Mouse (Mus musculus): ENCODE measurements around the gene Olfr1126. TPM values are rescaled to one million over a fixed set of nuclear protein-coding genes. Genes with fewer than 3 reads are reported as not detected.
"Not testable (repeated sequence)": the region's sequence is repeated elsewhere in the genome, so short reads cannot be mapped to it uniquely, and the experiment has no call there.

The Olfr1126 gene
- not detected in 2 replicates for polyA plus RNA-seq (2016; fragmentation: Nextera tagmentation; extraction: Ambion mirVana)

DNA sequence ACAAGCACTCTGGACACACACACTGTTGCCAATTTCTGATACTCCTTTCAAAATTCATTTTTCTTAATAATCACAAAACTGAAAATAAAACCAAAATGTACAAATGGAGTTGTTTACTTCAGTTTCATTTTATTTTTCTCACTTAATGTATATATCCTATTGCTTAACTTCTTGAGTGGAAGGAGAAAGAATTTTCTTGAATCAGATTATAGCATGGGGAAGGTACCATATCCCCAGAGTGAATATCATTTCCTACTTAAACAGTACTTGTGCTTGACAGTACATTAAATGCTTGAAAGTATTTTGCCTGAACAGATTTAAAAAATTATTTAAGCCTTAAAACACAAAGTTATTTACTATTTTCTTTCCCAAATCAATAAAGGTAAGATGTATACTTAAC lies at the start of gene Olfr1126:
Gene Olfr1126, plus strand, starts transcription at position 301 of the 400 bp plus-strand sequence.
- H3K9ac ChIP-seq, result no peak within 1 kb of the TSS
- no peak for ATAC-seq
- H3K4me1 ChIP-seq, result no peaks in the 10 kb centered on the region
- no peaks in the 10 kb centered on the region for H3K36me3 ChIP-seq
- H3K4me2 ChIP-seq, result no peak within 1 kb of the TSS
- no peak within 1 kb of the TSS for H3K27ac ChIP-seq
- no peaks in the 10 kb centered on the region for H3K27me3 ChIP-seq (replicated peaks)
- H3K4me3 ChIP-seq, result no peak within 1 kb of the TSS
- no peaks in the 10 kb centered on the region for H3K9me3 ChIP-seq (replicated peaks)

- Histone ChIP-seq H3K9ac (no peak within 1 kb of the TSS), H3K4me1 (no peaks in the 10 kb centered on the region), H3K36me3 (no peaks in the 10 kb centered on the region), H3K27ac (no peak within 1 kb of the TSS), H3K9me3 (replicated peaks) (no peaks in the 10 kb centered on the region), H3K27me3 (replicated peaks) (no peaks in the 10 kb centered on the region), H3K4me2 (no peak within 1 kb of the TSS), H3K4me3 (no peak within 1 kb of the TSS)
- ATAC-seq, result no peak
- 69% methylated on average over 1 of the region's 1 CpGs for WGBS (ENCODE audit: insufficient replicate concordance)
These were observed 37.4 kb upstream of the Olfr1126 start, which contains the start of gene Olfr1123 for GRCm38 (mm10) chr2:87416335-87416734. Gene Olfr1123, plus strand, starts transcription at chr2:87416635.

- Histone ChIP-seq H3K4me1 (no peaks in the 10 kb centered on the region), H3K27ac (no peak within 1 kb of the TSS), H3K9ac (no peak within 1 kb of the TSS), H3K4me2 (no peak within 1 kb of the TSS), H3K4me3 (no peak within 1 kb of the TSS), H3K27me3 (replicated peaks) (no peaks in the 10 kb centered on the region), H3K9me3 (replicated peaks) (no peaks in the 10 kb centered on the region), H3K36me3 (no peaks in the 10 kb centered on the region)
- no peak for ATAC-seq
- 79% methylated on average over 1 of the region's 1 CpGs for WGBS (ENCODE audit: insufficient replicate concordance)
These were observed 23.8 kb upstream of the Olfr1126 start, which contains the start of gene Olfr1124 for GRCm38 (mm10) chr2:87429975-87430374. Gene Olfr1124, plus strand, starts transcription at chr2:87430275.

GRCm38 (mm10) chr2:87437731-87438130 lies 16.0 kb upstream of the Olfr1126 start:
- Histone ChIP-seq H3K36me3 (no peaks in the 10 kb centered on the region), H3K4me1 (no peaks in the 10 kb centered on the region), H3K27ac (no peak overlapping the region), H3K9ac (no peak overlapping the region), H3K4me2 (no peak overlapping the region), H3K4me3 (no peak overlapping the region), H3K9me3 (replicated peaks) (0 out of 2 replicates have a peak, but pooled peaks cover 3% of the 10 kb centered on the region), H3K27me3 (replicated peaks) (no peaks in the 10 kb centered on the region)
- WGBS (ENCODE audit: insufficient replicate concordance), result 73% methylated on average over 16 of the region's 16 CpGs
- ATAC-seq, result no peak

DNA sequence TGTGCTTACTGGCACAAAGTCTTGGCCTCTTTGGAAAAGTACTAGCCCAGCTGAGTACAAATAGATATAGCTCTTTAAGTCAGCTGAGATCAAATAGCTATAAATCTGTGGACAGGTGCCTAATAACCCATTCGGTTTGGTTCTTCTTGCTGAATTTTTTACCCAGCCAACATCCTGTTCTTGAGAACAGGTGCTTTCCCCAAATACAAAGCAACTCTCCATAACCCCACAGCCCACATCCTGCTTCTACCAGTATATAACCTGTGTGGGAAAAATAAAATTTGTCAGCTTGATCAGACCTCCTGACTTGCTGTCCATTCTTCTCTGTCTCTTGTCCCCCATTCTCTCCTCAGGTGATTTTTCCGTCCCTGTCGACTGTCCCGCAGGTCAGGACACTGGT lies 8.0 kb downstream of the Olfr1126 start:
- Histone ChIP-seq H3K4me3 (no peak overlapping the region), H3K27me3 (replicated peaks) (no peaks in the 10 kb centered on the region), H3K4me1 (no peaks in the 10 kb centered on the region), H3K4me2 (no peak overlapping the region), H3K9me3 (replicated peaks) (no peaks in the 10 kb centered on the region), H3K27ac (no peak overlapping the region), H3K9ac (no peak overlapping the region), H3K36me3 (no peaks in the 10 kb centered on the region)
- WGBS (ENCODE audit: insufficient replicate concordance), result 73% methylated on average over 4 of the region's 4 CpGs
- no peak for ATAC-seq

- no peak overlapping the region for H3K9ac ChIP-seq
- H3K27me3 ChIP-seq (replicated peaks), result no peaks in the 10 kb centered on the region
- no peak overlapping the region for H3K4me2 ChIP-seq
- H3K27ac ChIP-seq, result no peak overlapping the region
- H3K36me3 ChIP-seq, result no peaks in the 10 kb centered on the region
- no peaks in the 10 kb centered on the region for H3K4me1 ChIP-seq
- H3K4me3 ChIP-seq, result no peak overlapping the region
- no peak for ATAC-seq
- no peaks in the 10 kb centered on the region for H3K9me3 ChIP-seq (replicated peaks)
These were observed 26.4 kb downstream of the Olfr1126 start for GRCm38 (mm10) chr2:87480207-87480606.

DNA sequence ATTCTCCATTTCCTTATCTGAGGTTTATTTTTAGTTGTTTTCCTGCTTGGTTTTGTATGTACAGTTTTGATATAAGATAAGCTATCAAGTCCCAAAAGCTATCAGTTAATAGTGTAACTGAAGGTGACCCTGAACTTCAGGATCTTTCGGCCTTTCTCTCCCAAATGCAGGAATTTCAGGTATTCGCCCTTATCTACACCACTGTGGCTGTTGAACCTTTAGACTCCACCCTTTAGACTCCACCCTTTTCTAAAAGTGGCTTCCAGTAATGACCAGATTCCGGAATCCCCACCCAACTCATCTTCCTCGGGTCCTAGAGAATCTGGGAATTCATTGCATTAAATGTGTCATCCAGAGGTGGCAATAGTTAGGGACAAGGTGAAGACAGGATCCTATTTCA lies 27.4 kb downstream of the Olfr1126 start:
- Histone ChIP-seq H3K4me1 (no peaks in the 10 kb centered on the region), H3K9me3 (replicated peaks) (no peaks in the 10 kb centered on the region), H3K27me3 (replicated peaks) (no peaks in the 10 kb centered on the region), H3K4me3 (no peak overlapping the region), H3K27ac (no peak overlapping the region), H3K4me2 (no peak overlapping the region), H3K36me3 (no peaks in the 10 kb centered on the region), H3K9ac (no peak overlapping the region)
- no peak for ATAC-seq
- 57% methylated on average over 4 of the region's 4 CpGs for WGBS (ENCODE audit: insufficient replicate concordance)

DNA sequence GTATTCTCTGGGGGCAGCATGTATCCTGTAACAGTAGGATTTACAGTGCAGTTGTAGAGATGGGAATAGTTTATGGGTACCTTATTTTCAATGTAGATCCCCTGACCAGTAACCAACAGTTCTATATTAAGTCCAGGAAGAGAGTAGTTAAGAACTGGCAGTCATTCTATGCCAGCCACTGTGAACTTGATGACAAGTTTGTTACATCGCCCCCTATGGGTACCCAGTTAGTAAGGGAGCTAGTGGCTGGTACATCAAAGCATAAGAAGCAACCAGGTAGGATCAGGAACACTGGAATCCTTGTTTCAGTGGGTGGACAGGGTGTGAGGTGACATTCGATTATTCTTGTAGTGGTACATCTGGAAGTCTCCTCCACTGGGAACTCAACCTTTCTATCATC lies 28.5 kb downstream of the Olfr1126 start:
- Histone ChIP-seq H3K4me3 (no peak overlapping the region), H3K36me3 (no peaks in the 10 kb centered on the region), H3K4me1 (no peaks in the 10 kb centered on the region), H3K9ac (no peak overlapping the region), H3K4me2 (no peak overlapping the region), H3K27ac (no peak overlapping the region), H3K27me3 (replicated peaks) (no peaks in the 10 kb centered on the region), H3K9me3 (replicated peaks) (no peaks in the 10 kb centered on the region)
- WGBS (ENCODE audit: insufficient replicate concordance), result 44% methylated on average over 2 of the region's 2 CpGs
- no peak for ATAC-seq

DNA sequence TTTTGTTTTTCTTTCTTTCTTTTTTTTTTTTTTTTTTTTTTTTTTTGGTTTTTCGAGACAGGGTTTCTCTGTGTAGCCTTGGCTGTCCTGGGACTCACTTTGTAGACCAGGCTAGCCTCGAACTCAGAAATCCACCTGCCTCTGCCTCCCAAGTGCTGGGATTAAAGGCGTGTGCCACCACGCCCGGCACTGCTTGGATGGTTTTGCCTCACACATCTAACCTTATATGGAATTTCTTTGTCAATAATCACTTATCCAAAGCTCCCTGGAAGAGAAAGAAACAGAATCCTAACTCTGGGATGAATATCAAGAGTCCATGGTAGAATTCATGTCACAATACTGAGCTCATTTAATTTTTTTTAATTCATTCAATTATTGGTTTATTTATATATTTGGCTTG lies 43.2 kb downstream of the Olfr1126 start, which contains the start of gene Pramel7:
Gene Pramel7, minus strand, starts transcription at position 101 of the 400 bp plus-strand sequence.
- H3K27me3 ChIP-seq (replicated peaks); H3K9me3 ChIP-seq (replicated peaks); H3K4me3 ChIP-seq; H3K4me1 ChIP-seq; H3K4me2 ChIP-seq; H3K9ac ChIP-seq; H3K36me3 ChIP-seq; H3K27ac ChIP-seq; ATAC-seq: not testable (repeated sequence)
- WGBS (ENCODE audit: insufficient replicate concordance), result 74% methylated on average over 4 of the region's 5 CpGs

- H3K27ac ChIP-seq, result no peak within 1 kb of the TSS
- H3K27me3 ChIP-seq (replicated peaks), result no peaks in the 10 kb centered on the region
- 64% methylated on average over 6 of the region's 6 CpGs for WGBS (ENCODE audit: insufficient replicate concordance)
- no peaks in the 10 kb centered on the region for H3K36me3 ChIP-seq
- ATAC-seq, result no peak
- no peaks in the 10 kb centered on the region for H3K4me1 ChIP-seq
- H3K4me3 ChIP-seq, result no peak within 1 kb of the TSS
- no peak within 1 kb of the TSS for H3K9ac ChIP-seq
- no peak within 1 kb of the TSS for H3K4me2 ChIP-seq
- no peaks in the 10 kb centered on the region for H3K9me3 ChIP-seq (replicated peaks)
These were observed 52.5 kb downstream of the Olfr1126 start, which contains the start of gene Pramel6 for GRCm38 (mm10) chr2:87506265-87506664. Gene Pramel6, plus strand, starts transcription at chr2:87506565.

Other genes with a start within 250 kb of the Olfr1126 start
- gene Olfr1113, start 245.0 kb upstream of the Olfr1126 start, polyA plus RNA-seq (2016; fragmentation: Nextera tagmentation; extraction: Ambion mirVana), result not detected in 2 replicates
- not detected in 2 replicates for gene Olfr1115, start 205.9 kb upstream of the Olfr1126 start, polyA plus RNA-seq (2016; fragmentation: Nextera tagmentation; extraction: Ambion mirVana)
- not detected in 2 replicates for gene Olfr1116, start 186.4 kb upstream of the Olfr1126 start, polyA plus RNA-seq (2016; fragmentation: Nextera tagmentation; extraction: Ambion mirVana)
- not detected in 2 replicates for gene Olfr1118, start 146.4 kb upstream of the Olfr1126 start, polyA plus RNA-seq (2016; fragmentation: Nextera tagmentation; extraction: Ambion mirVana)
- not detected in 2 replicates for gene Olfr1120, start 99.1 kb upstream of the Olfr1126 start, polyA plus RNA-seq (2016; fragmentation: Nextera tagmentation; extraction: Ambion mirVana)
- gene Olfr1121, start 84.1 kb upstream of the Olfr1126 start, polyA plus RNA-seq (2016; fragmentation: Nextera tagmentation; extraction: Ambion mirVana), result not detected in 2 replicates
- gene Olfr1122, start 68.1 kb upstream of the Olfr1126 start, polyA plus RNA-seq (2016; fragmentation: Nextera tagmentation; extraction: Ambion mirVana), result not detected in 2 replicates
- gene Olfr1123, start 37.3 kb upstream of the Olfr1126 start, polyA plus RNA-seq (2016; fragmentation: Nextera tagmentation; extraction: Ambion mirVana), result not detected in 2 replicates
- 0.05 TPM in 1 of 2 replicates, not detected in the other for gene Olfr1124, start 23.7 kb upstream of the Olfr1126 start, polyA plus RNA-seq (2016; fragmentation: Nextera tagmentation; extraction: Ambion mirVana)
- not detected in 2 replicates for gene Pramel7, start 43.1 kb downstream of the Olfr1126 start, polyA plus RNA-seq (2016; fragmentation: Nextera tagmentation; extraction: Ambion mirVana)
- gene Pramel6, start 52.6 kb downstream of the Olfr1126 start, polyA plus RNA-seq (2016; fragmentation: Nextera tagmentation; extraction: Ambion mirVana), result not detected in 2 replicates
- not detected in 2 replicates for gene Olfr153, start 77.8 kb downstream of the Olfr1126 start, polyA plus RNA-seq (2016; fragmentation: Nextera tagmentation; extraction: Ambion mirVana)
- gene Olfr1128, start 91.6 kb downstream of the Olfr1126 start, polyA plus RNA-seq (2016; fragmentation: Nextera tagmentation; extraction: Ambion mirVana), result not detected in 2 replicates
- gene Olfr1129, start 119.9 kb downstream of the Olfr1126 start, polyA plus RNA-seq (2016; fragmentation: Nextera tagmentation; extraction: Ambion mirVana), result not detected in 2 replicates
- not detected in 2 replicates for gene Olfr1130, start 152.2 kb downstream of the Olfr1126 start, polyA plus RNA-seq (2016; fragmentation: Nextera tagmentation; extraction: Ambion mirVana)
- not detected in 2 replicates for gene Olfr1131, start 173.1 kb downstream of the Olfr1126 start, polyA plus RNA-seq (2016; fragmentation: Nextera tagmentation; extraction: Ambion mirVana)
- gene Olfr1132, start 183.6 kb downstream of the Olfr1126 start, polyA plus RNA-seq (2016; fragmentation: Nextera tagmentation; extraction: Ambion mirVana), result not detected in 2 replicates
- gene Olfr1133, start 193.4 kb downstream of the Olfr1126 start, polyA plus RNA-seq (2016; fragmentation: Nextera tagmentation; extraction: Ambion mirVana), result not detected in 2 replicates
- not detected in 2 replicates for gene Olfr1134, start 204.5 kb downstream of the Olfr1126 start, polyA plus RNA-seq (2016; fragmentation: Nextera tagmentation; extraction: Ambion mirVana)
- gene Olfr1135, start 219.7 kb downstream of the Olfr1126 start, polyA plus RNA-seq (2016; fragmentation: Nextera tagmentation; extraction: Ambion mirVana), result not detected in 2 replicates
- not detected in 2 replicates for gene Olfr1136, start 240.0 kb downstream of the Olfr1126 start, polyA plus RNA-seq (2016; fragmentation: Nextera tagmentation; extraction: Ambion mirVana)